Mouse (Mus musculus): ENCODE results near the gene Snrk. TPM values are rescaled to one million over a fixed set of nuclear protein-coding genes. Genes with fewer than 3 reads are reported as not detected.

Snrk gene
- total RNA-seq (2021): 100 to 1,000 TPM; 105 to 126 TPM
- long read RNA-seq, experiment 1, full-length matches to known transcripts: 28 of 91 reads
- long read RNA-seq, experiment 1, partial matches to known transcripts: 10 of 91 reads
- long read RNA-seq, experiment 1, other reads (novel, unspliced or antisense): 53 of 91 reads
- long read RNA-seq, experiment 2, full-length matches to known transcripts: 33 of 99 reads
- long read RNA-seq, experiment 2, partial matches to known transcripts: 1 of 99 reads
- long read RNA-seq, experiment 2, other reads (novel, unspliced or antisense): 65 of 99 reads

GRCm38 (mm10) chr9:122117112-122117616 is at the start of gene Snrk:
Gene Snrk, plus strand, starts transcription at chr9:122117266.
- intact Hi-C loops (cut with DNase I): no loop called here
- peak; percentile 84 to 90 for DNase-seq (ENCODE audit: low spot score in 2 of 2)

- DNase-seq (ENCODE audit: low spot score in 2 of 2): no peak
- intact Hi-C loops (cut with DNase I): no loop called here
These were observed 49.4 kb upstream of the Snrk start for GRCm38 (mm10) chr9:122067654-122068053.

DNA sequence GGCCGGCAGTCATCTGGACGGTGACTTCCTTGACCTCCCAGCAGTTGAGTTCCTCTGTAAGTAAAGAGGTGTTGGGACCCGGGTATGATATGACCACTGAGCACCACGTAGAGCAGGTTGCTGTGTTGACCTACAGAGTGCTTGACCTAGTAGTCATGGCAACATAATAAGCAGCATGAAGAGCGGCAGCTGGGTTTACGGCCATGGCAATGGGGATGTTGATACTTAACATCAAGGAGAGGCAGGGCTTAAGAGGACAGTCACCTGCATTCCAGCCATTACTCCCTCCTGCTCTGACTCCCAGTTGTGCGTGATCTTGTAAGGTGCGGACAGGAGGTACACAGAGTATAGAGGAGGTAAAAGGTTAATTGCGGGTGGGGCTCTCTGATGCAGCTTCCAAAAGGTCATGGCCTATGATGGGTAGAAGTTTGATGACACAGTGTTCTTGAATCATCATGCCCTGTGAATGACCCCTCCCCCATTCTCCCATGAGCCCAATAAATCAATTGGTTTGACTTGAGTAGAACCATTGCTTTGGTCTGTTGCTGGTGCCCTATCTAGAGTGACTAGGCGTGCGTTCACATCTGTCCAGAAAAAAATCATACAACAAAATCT is 47.4 kb upstream of the Snrk start:
- no peak for DNase-seq (ENCODE audit: low spot score in 2 of 2)
- intact Hi-C loops (cut with DNase I): no loop called here

DNA sequence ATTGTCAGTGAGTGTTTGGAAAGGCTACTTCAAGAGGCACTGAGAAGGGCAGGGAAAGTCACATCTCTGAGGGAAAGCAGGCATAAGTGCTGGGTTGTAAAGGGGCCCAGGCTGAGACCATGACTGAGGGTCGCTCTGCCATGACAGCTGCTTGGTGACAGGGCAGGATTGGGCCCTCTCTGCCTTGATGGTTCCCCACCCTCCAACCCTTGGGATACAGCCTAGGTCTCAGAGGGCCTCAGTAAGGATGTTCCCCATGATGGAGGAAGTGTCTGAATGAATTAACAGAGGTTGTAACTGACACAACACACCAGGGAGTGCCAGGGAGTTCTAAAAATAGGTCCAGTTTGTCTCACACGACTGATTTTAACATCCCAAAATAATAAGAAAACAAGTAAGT is 43.1 kb upstream of the Snrk start:
- no peak for DNase-seq (ENCODE audit: low spot score in 2 of 2)
- intact Hi-C loops (cut with DNase I): no loop called here

DNA sequence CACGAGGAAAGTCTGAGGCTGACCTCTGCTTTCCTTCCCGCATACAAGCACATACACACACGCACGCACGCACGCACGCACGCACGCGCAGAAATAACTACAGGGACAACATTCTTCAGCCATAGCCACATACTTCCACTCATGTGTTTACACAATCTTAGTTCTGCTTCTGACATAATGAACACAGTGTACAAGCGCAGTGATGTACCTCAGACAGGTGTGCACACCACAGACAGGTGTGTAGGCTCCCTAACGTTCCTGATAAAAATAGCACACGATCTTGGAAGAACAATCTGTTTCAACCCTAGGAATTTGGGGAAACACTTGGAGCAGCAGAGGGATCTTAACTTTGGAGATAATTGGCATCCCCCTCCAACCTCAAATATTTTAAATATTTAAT is 42.5 kb upstream of the Snrk start:
- DNase-seq (ENCODE audit: low spot score in 2 of 2): no peak
- intact Hi-C loops (cut with DNase I): no loop called here

- DNase-seq (ENCODE audit: low spot score in 2 of 2): peak; percentile 37 to 38
- intact Hi-C loops (cut with DNase I): no loop called here
These were observed 38.6 kb upstream of the Snrk start for GRCm38 (mm10) chr9:122078456-122078855.

GRCm38 (mm10) chr9:122083698-122084097 is 33.4 kb upstream of the Snrk start:
- intact Hi-C loops (cut with DNase I): no loop called here
- no peak for DNase-seq (ENCODE audit: low spot score in 2 of 2)

- intact Hi-C loops (cut with DNase I): no loop called here
These were observed 32.9 kb upstream of the Snrk start for GRCm38 (mm10) chr9:122084175-122084574.

DNA sequence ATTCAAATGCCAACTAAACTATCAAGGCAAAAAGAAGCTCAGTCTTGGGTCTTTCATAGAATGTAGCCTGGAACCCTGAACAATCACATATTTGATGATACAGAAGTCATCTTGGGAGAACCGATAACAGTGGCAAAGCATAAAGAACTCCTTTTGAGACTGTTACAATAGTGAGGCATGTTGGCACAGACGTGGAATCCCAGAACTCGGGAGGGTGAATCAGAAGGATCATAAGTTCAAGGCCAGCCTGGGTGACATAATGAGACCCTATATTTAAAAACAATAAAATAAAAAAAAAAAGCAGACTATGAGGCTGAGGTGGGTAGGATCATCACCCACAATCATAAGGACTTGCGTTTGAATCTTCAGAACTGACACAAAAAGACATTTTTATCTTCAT is 32.4 kb upstream of the Snrk start:
- DNase-seq (ENCODE audit: low spot score in 2 of 2): no peak
- intact Hi-C loops (cut with DNase I): no loop called here

More at GRCm38 (mm10) chr9:122084175-122084574, 32.9 kb upstream of the Snrk start:
- peak in 1 of 2 experiments; percentile 10 for DNase-seq (ENCODE audit: low spot score in 2 of 2)

- intact Hi-C loops (cut with DNase I): no loop called here
- peak in 1 of 2 experiments; percentile 13 for DNase-seq (ENCODE audit: low spot score in 2 of 2)
These were observed 32.0 kb upstream of the Snrk start for GRCm38 (mm10) chr9:122085055-122085454.

DNA sequence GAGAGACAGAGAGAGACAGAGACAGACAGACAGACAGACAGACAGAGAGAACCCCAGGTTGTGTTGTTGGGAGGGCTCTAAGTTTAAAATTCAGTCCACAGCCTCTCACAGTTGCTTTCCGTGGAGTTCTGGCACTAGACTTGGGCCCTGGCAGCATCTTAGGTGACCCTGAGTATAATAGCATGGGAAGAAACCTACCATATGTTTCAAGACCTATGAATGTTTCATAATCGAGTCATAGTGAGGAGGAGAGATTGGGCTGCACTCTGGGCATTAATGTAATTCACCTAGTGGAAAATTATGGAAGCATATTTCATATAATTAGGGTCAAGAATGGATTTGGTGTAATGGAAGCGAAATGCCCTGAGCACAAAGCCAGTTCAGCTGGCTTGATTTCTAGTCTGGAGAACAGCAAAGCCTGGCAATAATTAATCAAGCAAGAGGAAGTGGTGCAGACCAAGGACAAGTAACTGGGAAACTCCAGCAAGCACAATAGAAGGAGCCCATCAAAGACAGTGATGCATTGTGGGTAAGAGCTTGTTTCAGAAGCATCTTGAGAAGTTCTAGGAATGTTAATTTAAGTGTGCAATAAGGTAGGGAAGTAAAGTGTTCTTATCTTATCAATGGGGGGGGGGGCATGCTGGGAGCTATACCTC is 31.4 kb upstream of the Snrk start:
- intact Hi-C loops (cut with DNase I): no loop called here
- DNase-seq (ENCODE audit: low spot score in 2 of 2): no peak

DNA sequence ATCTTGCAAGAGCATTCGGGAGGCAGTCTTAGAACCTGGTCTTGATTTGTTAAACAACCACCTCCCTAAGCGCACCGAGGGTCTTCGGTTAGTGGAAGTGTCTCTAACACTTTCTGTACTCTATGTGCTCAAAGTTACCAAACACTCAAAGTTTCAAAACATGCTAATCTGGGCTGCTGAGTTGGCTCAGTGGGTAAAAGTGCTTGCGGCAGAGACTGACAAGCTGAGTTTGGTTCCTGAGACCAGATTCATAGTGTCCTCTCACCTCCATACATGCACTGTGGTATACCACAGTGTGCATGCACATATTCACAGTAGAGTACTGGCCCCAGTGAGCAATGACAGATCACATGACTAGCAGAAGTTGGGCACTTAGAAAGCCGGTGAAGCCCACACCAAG is 30.0 kb upstream of the Snrk start:
- intact Hi-C loops (cut with DNase I): no loop called here
- no peak for DNase-seq (ENCODE audit: low spot score in 2 of 2)

DNA sequence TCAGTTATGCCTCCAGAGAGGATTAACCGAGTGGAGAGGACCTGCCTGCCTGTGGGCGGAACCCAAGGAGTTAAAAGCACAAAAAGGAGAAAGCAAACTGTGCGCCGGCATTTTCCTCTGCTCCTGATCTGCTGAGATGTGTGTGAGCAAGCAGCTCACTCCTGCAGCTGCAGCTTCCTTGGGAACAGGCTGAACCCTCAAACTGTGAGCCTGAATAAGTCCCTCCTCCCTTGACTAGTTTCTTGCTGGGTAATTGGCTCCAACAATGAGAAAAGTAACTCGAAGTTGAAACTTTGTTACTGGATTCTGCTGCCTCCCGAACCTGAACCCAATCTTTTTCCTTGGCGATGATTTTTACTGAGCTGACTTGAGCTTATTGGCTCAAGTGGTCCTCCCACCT is 25.9 kb upstream of the Snrk start:
- no peak for DNase-seq (ENCODE audit: low spot score in 2 of 2)
- intact Hi-C loops (cut with DNase I): no loop called here

- DNase-seq (ENCODE audit: low spot score in 2 of 2): no peak
- intact Hi-C loops (cut with DNase I): no loop called here
These were observed 25.3 kb upstream of the Snrk start for GRCm38 (mm10) chr9:122091782-122092228.

- intact Hi-C loops (cut with DNase I): no loop called here
- DNase-seq (ENCODE audit: low spot score in 2 of 2): no peak
These were observed 22.9 kb upstream of the Snrk start for GRCm38 (mm10) chr9:122094171-122094570.

GRCm38 (mm10) chr9:122096822-122097511 is 20.1 kb upstream of the Snrk start:
- no peak for DNase-seq (ENCODE audit: low spot score in 2 of 2)
- intact Hi-C loops (cut with DNase I): no loop called here

DNA sequence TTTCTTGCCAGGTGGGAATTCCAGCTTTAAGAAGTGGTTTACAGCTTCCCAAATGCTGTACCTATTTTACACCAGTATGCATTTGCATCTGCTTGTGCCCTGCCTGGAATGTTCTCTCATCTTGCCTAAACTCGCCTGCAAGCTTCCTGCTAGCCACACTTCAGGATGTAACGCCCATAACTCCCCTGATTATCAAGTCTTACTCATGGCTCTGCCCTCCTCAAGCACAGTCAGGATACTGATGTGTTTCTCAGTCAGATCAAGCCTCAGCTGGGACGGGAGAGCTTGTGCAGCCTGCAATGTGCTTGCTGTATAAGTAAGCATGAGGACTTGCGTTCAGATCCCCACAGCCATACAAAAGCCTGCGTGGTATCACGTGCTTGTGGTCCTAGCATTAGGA is 19.5 kb upstream of the Snrk start:
- no peak for DNase-seq (ENCODE audit: low spot score in 2 of 2)
- intact Hi-C loops (cut with DNase I): no loop called here

DNA sequence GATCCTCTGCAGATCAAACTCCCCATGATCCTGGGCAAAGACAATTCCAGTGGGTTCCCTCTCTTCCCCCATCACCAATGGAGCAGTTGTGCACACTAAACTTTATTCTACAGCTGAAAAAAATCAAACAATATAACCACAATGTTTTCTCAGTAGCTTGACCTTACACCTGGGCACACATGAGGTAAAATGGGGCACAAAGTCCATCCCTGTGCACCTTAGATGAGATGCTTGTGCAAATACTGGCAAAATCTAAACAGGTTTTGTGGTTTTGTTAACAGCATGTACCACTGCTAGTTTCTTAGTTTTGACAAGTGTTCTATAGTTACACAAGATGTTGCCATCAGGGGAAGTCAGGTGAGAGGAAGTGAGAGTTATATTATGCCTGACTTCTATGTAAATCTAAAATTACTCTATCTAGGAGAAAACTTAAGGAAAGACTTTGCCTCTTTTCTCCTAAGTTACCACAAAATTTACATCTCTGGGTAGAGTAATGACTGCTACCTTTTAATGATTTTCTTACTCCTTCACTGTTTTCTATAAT is 16.4 kb upstream of the Snrk start:
- no peak for DNase-seq (ENCODE audit: low spot score in 2 of 2)
- intact Hi-C loops (cut with DNase I): no loop called here

DNA sequence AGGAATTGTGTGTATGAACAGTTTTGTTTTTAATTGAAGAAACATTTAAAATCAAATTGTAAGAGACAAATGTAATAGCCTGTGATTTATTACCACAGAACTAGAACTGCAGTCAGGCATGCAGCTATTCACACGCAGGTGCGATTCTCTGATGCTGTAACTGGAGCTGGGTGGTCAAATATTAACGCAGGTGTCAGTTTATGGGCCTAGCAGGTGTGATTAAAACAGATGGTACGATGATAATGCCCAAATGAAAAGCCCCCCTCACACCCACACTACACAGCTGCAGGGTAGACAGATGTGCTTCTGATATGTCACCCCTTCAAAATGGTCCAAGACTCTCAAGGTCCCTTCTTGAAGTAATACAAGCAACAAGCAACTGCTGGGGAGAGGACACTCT is 15.9 kb upstream of the Snrk start:
- no peak for DNase-seq (ENCODE audit: low spot score in 2 of 2)
- intact Hi-C loops (cut with DNase I): no loop called here

Measured in left cerebral cortex, postnatal 14 days (tissue).